Mouse (Mus musculus) ES-Bruce4 (cell line): ENCODE results near the gene E130308A19Rik.

Experiments
- CTCF ChIP-seq: IDR thresholded peaks from one replicate; pipeline ENCODE4 v1.8.1; 2011; ENCODE audit warnings: low read depth, low read length
- POLR2A ChIP-seq: IDR thresholded peaks from one replicate; pipeline ENCODE4 v1.8.1; 2011; ENCODE audit warnings: low read length; ENCODE audit not compliant: insufficient read depth

GRCm38 (mm10) chr4:59686716-59687115, 60.7 kb downstream of the E130308A19Rik start:
- no peak for TF ChIP-seq CTCF
- TF ChIP-seq POLR2A = no peak
